Mouse (Mus musculus): Measurements from ENCODE around the gene Adgrl4. TPM values are rescaled to one million over a fixed set of nuclear protein-coding genes. Genes with fewer than 3 reads are reported as not detected.

Adgrl4 gene
- polyA plus RNA-seq, 1 experiment from 2014 or later, result 14.3 TPM

- Histone ChIP-seq H3K36me3 (no peaks in the 10 kb centered on the region), H3K4me1 (replicated peaks) (no peaks in the 10 kb centered on the region), H3K27me3 (no peaks in the 10 kb centered on the region), H3K9me3 (no peaks in the 10 kb centered on the region), H3K9ac (no peak overlapping the region), H3K4me2 (no peak overlapping the region), H3K27ac (replicated peaks) (no peak overlapping the region), H3K4me3 (no peak overlapping the region)
- no peak for ATAC-seq (ENCODE audit: low FRiP score, low read depth)
Observed at GRCm38 (mm10) chr3:151591904-151592303, 154.2 kb downstream of the Adgrl4 start.

All from hindbrain, embryonic 15.5 days (tissue).